Mouse (Mus musculus) duodenum, adult 2 months (tissue): Measurements from ENCODE around the gene Atg9b. TPM values are rescaled to one million over a fixed set of nuclear protein-coding genes. Genes with fewer than 3 reads are reported as not detected.

ENCODE experiments used
- polyA plus RNA-seq: library from polyadenylated mRNA; depleted of rRNA; stranded (reverse); fragments of >200 nt; gene quantifications from 2 replicates; pipeline ENCODE4 v1.2.3, GENCODE M21; 2012; ENCODE audit warnings: low replicate concordance; rRNA removed

The Atg9b gene
- 0.71 and 1.4 TPM in 2 replicates for polyA plus RNA-seq

GRCm38 (mm10) chr5:24391864-24392263 lies at the start of gene Atg9b:
TSS of gene Atg9b (minus strand) at chr5:24392143.

GRCm38 (mm10) chr5:24423129-24424003 lies 31.4 kb upstream of the Atg9b start, which contains the start of the genes Cdk5 and Slc4a2:
TSS of gene Cdk5 (minus strand) at chr5:24423530.
TSS of gene Slc4a2 (plus strand) at chr5:24423837.

GRCm38 (mm10) chr5:24413042-24413693 lies 21.2 kb upstream of the Atg9b start, which contains the start of gene Asic3:
TSS of gene Asic3 (plus strand) at chr5:24413392.

GRCm38 (mm10) chr5:24393392-24393997 lies 1.6 kb upstream of the Atg9b start, which contains the start of gene Abcb8:
TSS of gene Abcb8 (plus strand) at chr5:24393663.

GRCm38 (mm10) chr5:24364508-24364907 lies 27.4 kb downstream of the Atg9b start, which contains the start of gene Nos3:
TSS of gene Nos3 (plus strand) at chr5:24364810.

GRCm38 (mm10) chr5:24351278-24351677 lies 40.7 kb downstream of the Atg9b start, which contains the start of gene Kcnh2:
TSS of gene Kcnh2 (minus strand) at chr5:24351604.

Other genes with a start within 250 kb of the Atg9b start
- gene Nupl2, start 227.2 kb downstream of the Atg9b start, polyA plus RNA-seq = 2.7 and 4.4 TPM in 2 replicates
- 28.0 and 30.1 TPM in 2 replicates for gene Kcnh2, start 40.5 kb downstream of the Atg9b start, polyA plus RNA-seq
- 4.7 and 4.9 TPM in 2 replicates for gene Nos3, start 27.3 kb downstream of the Atg9b start, polyA plus RNA-seq
- 85.8 and 114 TPM in 2 replicates for gene Abcb8, start 1.5 kb upstream of the Atg9b start, polyA plus RNA-seq
- 1.3 and 1.6 TPM in 2 replicates for gene Asic3, start 21.2 kb upstream of the Atg9b start, polyA plus RNA-seq
- gene Cdk5, start 31.4 kb upstream of the Atg9b start, polyA plus RNA-seq = 50.7 and 63.3 TPM in 2 replicates
- gene Slc4a2, start 31.7 kb upstream of the Atg9b start, polyA plus RNA-seq = 70.2 and 100 TPM in 2 replicates
- 318 and 383 TPM in 2 replicates for gene Fastk, start 53.1 kb upstream of the Atg9b start, polyA plus RNA-seq
- gene Tmub1, start 55.7 kb upstream of the Atg9b start, polyA plus RNA-seq = 110 and 188 TPM in 2 replicates
- gene Agap3, start 60.0 kb upstream of the Atg9b start, polyA plus RNA-seq = 37.9 and 65.7 TPM in 2 replicates
- gene Gbx1, start 135.1 kb upstream of the Atg9b start, polyA plus RNA-seq = not detected in 2 replicates
- 0.18 and 0.43 TPM in 2 replicates for gene Asb10, start 148.8 kb upstream of the Atg9b start, polyA plus RNA-seq
- gene 4931409K22Rik, start 164.7 kb upstream of the Atg9b start, polyA plus RNA-seq = not detected in 2 replicates
- 34.5 and 40.4 TPM in 2 replicates for gene Abcf2, start 185.3 kb upstream of the Atg9b start, polyA plus RNA-seq
- gene Chpf2, start 194.6 kb upstream of the Atg9b start, polyA plus RNA-seq = 19.2 and 29.3 TPM in 2 replicates
- gene Smarcd3, start 232.3 kb upstream of the Atg9b start, polyA plus RNA-seq = 18.3 and 24.5 TPM in 2 replicates